Mouse (Mus musculus) liver, embryonic 14.5 days (tissue): ENCODE results near the gene Spc25. TPM values are rescaled to one million over a fixed set of nuclear protein-coding genes. Genes with fewer than 3 reads are reported as not detected.

Source experiments
- ATAC-seq: fragments of 200-750 bp; cut with Nextera tagmentation; 2 replicates; pipeline ENCODE4 v1.8.0; 2017; ENCODE audit warnings: moderate number of reproducible peaks, mild to moderate bottlenecking, moderate library complexity; ENCODE audit not compliant: insufficient read depth
- DNase-seq, 3 experiments: peaks; one replicate each; pipeline ENCODE4 v3.0.0-alpha.2; 2012 to 2013; ENCODE audit warnings: low read depth in 3 of 3, low spot score in 3 of 3
- H3K27ac ChIP-seq: fragments of 300-500 bp; sonication (generic); 2 replicates; pipeline ENCODE4 v1.5.1; 2014; ENCODE audit warnings: moderate library complexity, mild to moderate bottlenecking, control low read depth, inconsistent platforms
- H3K27me3 ChIP-seq: fragments of 300-500 bp; sonication (generic); 2 replicates; pipeline ENCODE4 v1.6.1; 2014; ENCODE audit warnings: mild to moderate bottlenecking, low read length, moderate library complexity; ENCODE audit not compliant: control insufficient read depth, insufficient read depth
- H3K36me3 ChIP-seq: fragments of 300-500 bp; sonication (generic); replicated peaks from 2 replicates; pipeline ENCODE4 v1.6.1; 2014; ENCODE audit warnings: low read depth; ENCODE audit not compliant: control insufficient read depth, insufficient read depth
- H3K4me1 ChIP-seq, 2 experiments: fragments of 200-500 bp in 1 of 2; fragments of 300-500 bp in 1 of 2; sonication (generic) in 1 of 2; replicated peaks; 2 replicates each; pipeline ENCODE4 v1.6.1; 2012 to 2014; ENCODE audit warnings: antibody characterized with exemption in 1 of 2, inconsistent platforms in 1 of 2, low read length in 1 of 2; ENCODE audit not compliant: control insufficient read depth in 2 of 2, insufficient read depth in 2 of 2
- H3K4me2 ChIP-seq: fragments of 300-500 bp; sonication (generic); 2 replicates; pipeline ENCODE4 v1.6.1; 2014; ENCODE audit warnings: low read depth, mild to moderate bottlenecking, control low read depth, moderate library complexity
- H3K4me3 ChIP-seq, 2 experiments: fragments of 200-500 bp in 1 of 2; fragments of 300-500 bp in 1 of 2; sonication (generic) in 1 of 2; 2 replicates each; pipeline ENCODE4 v1.5.1; 2012 to 2014; ENCODE audit warnings: low read depth in 2 of 2, low read length in 2 of 2, mild to moderate bottlenecking in 2 of 2, control low read depth in 1 of 2, inconsistent platforms in 1 of 2, moderate library complexity in 1 of 2; ENCODE audit not compliant: insufficient read depth in 1 of 2
- H3K9ac ChIP-seq: fragments of 300-500 bp; sonication (generic); replicated peaks from 2 replicates; pipeline ENCODE4 v1.6.1; 2014; ENCODE audit warnings: mild to moderate bottlenecking, control low read depth, moderate library complexity
- H3K9me3 ChIP-seq: fragments of 300-500 bp; sonication (generic); 2 replicates; pipeline ENCODE4 v1.6.1; 2016; ENCODE audit warnings: low read length, mixed read lengths; ENCODE audit not compliant: control insufficient read depth
- CTCF ChIP-seq: IDR thresholded peaks from 2 replicates; pipeline ENCODE4 v1.5.1; 2016; ENCODE audit warnings: antibody characterized with exemption, low read depth, control low read depth
- EP300 ChIP-seq: IDR thresholded peaks from 2 replicates; pipeline ENCODE4 v1.6.1; 2016; ENCODE audit warnings: antibody characterized with exemption, low read depth
- WGBS: fragments of 180-500 bp; shearing (Covaris S2); extraction: QIAGEN DNeasy Blood & Tissue Kit; methylation state at CpG from one replicate; pipeline ENCODE4 v1.1.7; 2014; ENCODE audit not compliant: insufficient replicate concordance; 5-methylcytosine and 5-hydroxymethylcytosine counted together
- polyA plus RNA-seq, 2 experiments: library from polyadenylated mRNA; depleted of rRNA in 1 of 2; stranded (reverse) in 1 of 2; unstranded in 1 of 2; fragments of >200 nt; fragmentation: Nextera tagmentation in 1 of 2; extraction: Ambion mirVana in 1 of 2; gene quantifications; 2 replicates each; pipeline versions ENCODE4 v1.2.1 to v1.2.3; 2012 to 2014

The Spc25 gene
- polyA plus RNA-seq, 2 experiments: 50.8 to 148 TPM

GRCm38 (mm10) chr2:69170395-69171077 lies 35.5 kb downstream of the Spc25 start:
- WGBS: 60% methylated on average over 9 of the region's 9 CpGs
- Histone ChIP-seq H3K27ac (no peak overlapping the region), H3K36me3 (no peaks in the 10 kb centered on the region), H3K27me3 (no peaks in the 10 kb centered on the region), H3K4me3 (no peak overlapping the region), H3K9me3 (no peaks in the 10 kb centered on the region), H3K4me2 (no peak overlapping the region), H3K9ac (no peak overlapping the region), H3K4me1 (no peaks in the 10 kb centered on the region)
- DNase-seq (no peak), ATAC-seq (no peak)
- no peak for TF ChIP-seq EP300
- TF ChIP-seq CTCF: no peak

GRCm38 (mm10) chr2:69158907-69159306 lies 47.1 kb downstream of the Spc25 start:
- Histone ChIP-seq H3K36me3 (no peaks in the 10 kb centered on the region), H3K4me1 (no peaks in the 10 kb centered on the region; a peak in 1 of 4 replicates), H3K4me2 (no peak overlapping the region), H3K9me3 (no peaks in the 10 kb centered on the region), H3K27ac (no peak overlapping the region), H3K9ac (no peak overlapping the region), H3K27me3 (no peaks in the 10 kb centered on the region), H3K4me3 (no peak overlapping the region)
- no peak for ATAC-seq
- TF ChIP-seq EP300 (no peak), CTCF (no peak)
- DNase-seq: no peak

- no peak overlapping the region for H3K9ac ChIP-seq
- H3K36me3 ChIP-seq: no peaks in the 10 kb centered on the region
- no peaks in the 10 kb centered on the region for H3K4me1 ChIP-seq
- DNase-seq (no peak), ATAC-seq (no peak)
- no peaks in the 10 kb centered on the region for H3K27me3 ChIP-seq
- no peak for TF ChIP-seq CTCF
- no peak for TF ChIP-seq EP300
- H3K4me2 ChIP-seq: no peak overlapping the region
- H3K4me3 ChIP-seq: no peak overlapping the region
- 50% methylated on average over 7 of the region's 7 CpGs for WGBS
- no peak overlapping the region for H3K27ac ChIP-seq
- no peaks in the 10 kb centered on the region for H3K9me3 ChIP-seq
These were observed 49.7 kb downstream of the Spc25 start for GRCm38 (mm10) chr2:69156283-69156682.

- Histone ChIP-seq H3K27me3 (no peaks in the 10 kb centered on the region), H3K9ac (no peak overlapping the region), H3K4me3 (no peak overlapping the region), H3K9me3 (no peaks in the 10 kb centered on the region), H3K4me2 (no peak overlapping the region), H3K27ac (no peak overlapping the region), H3K36me3 (no peaks in the 10 kb centered on the region), H3K4me1 (no peaks in the 10 kb centered on the region)
- no peak for ATAC-seq
- 57% methylated on average over 3 of the region's 3 CpGs for WGBS
- TF ChIP-seq CTCF (no peak), EP300 (no peak)
- DNase-seq: no peak
These were observed 50.1 kb downstream of the Spc25 start for GRCm38 (mm10) chr2:69155861-69156260.

DNA sequence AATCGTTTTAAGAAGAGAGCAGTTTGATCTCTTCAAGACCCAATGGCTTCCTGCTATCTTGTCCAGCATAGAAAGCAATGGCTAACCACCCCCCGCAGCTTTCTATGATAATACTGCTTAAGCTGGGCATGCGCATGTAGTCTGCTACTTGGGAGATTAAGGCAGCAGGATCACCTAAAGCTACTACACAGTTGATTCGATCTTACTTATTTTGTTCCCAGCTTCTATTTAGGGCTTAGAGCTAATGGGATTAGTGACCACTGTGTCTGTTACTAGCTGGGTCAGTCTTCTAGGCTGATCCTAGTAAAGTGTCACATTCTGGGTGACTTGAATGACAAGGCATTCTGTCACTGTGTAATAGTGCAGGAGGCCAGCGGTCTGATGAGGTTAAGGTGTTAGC lies 55.2 kb downstream of the Spc25 start:
- H3K9me3 ChIP-seq: no peaks in the 10 kb centered on the region
- H3K4me1 ChIP-seq: no peaks in the 10 kb centered on the region
- ATAC-seq (no peak), DNase-seq (no peak)
- no peak overlapping the region for H3K9ac ChIP-seq
- no peak for TF ChIP-seq CTCF
- no peak for TF ChIP-seq EP300
- no peak overlapping the region for H3K27ac ChIP-seq
- H3K4me2 ChIP-seq: no peak overlapping the region
- no peaks in the 10 kb centered on the region for H3K36me3 ChIP-seq
- WGBS: 53% methylated on average over 5 of the region's 5 CpGs
- no peaks in the 10 kb centered on the region for H3K27me3 ChIP-seq
- H3K4me3 ChIP-seq: no peak overlapping the region
